Mouse (Mus musculus) mature B cell (primary cell): ENCODE data around the gene Gm17304.

Source experiments
- in situ Hi-C: fragments of 300-500 bp; cut with MboI; formaldehyde crosslinking; loops from 2 replicates; pipeline ENCODE4 v1.14.3; 2019

Gene Gm17304

DNA sequence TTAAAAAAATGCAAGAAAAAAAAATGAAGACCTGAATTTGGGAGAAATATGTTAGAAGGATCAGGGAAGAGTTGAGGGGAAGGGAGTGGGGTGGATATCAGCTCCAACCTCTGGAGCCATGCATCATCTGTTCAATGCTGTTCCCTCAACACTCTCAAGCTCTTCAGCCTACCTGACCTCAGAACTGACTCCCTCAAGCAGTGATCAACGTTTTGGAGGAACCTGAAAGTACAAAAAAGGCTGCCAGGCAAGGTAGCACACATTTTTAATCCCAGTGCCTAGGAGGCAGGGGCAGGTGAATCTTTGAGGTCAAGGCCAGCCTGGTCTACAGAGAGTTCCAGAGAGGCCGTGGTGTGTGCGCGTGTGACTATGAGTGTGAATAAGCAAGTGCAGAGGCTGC lies at the start of gene Gm17304:
Gene Gm17304 (plus strand): TSS at position 301 of the 400 bp plus-strand sequence.
- in situ Hi-C loops: no loop called here

- in situ Hi-C loops: no loop called here
Observed at GRCm38 (mm10) chr5:106560631-106561498, 48.0 kb upstream of the Gm17304 start.

DNA sequence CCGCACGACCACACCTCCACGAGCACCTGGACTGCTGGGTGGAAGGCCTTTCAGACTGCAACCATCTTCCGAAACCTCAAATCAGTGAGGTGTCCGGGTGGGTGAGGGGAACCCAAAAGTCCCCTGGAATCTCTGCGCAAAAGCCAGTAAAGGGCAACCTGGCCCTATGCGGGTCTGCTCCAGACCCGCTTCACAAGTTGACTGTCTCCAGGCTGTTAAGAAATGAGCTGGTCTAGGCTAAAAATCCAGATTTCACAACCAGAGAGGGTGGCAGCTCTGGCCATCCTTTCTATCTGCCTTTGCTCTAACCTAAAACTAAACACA lies 47.4 kb upstream of the Gm17304 start:
- in situ Hi-C loops: no loop called here

DNA sequence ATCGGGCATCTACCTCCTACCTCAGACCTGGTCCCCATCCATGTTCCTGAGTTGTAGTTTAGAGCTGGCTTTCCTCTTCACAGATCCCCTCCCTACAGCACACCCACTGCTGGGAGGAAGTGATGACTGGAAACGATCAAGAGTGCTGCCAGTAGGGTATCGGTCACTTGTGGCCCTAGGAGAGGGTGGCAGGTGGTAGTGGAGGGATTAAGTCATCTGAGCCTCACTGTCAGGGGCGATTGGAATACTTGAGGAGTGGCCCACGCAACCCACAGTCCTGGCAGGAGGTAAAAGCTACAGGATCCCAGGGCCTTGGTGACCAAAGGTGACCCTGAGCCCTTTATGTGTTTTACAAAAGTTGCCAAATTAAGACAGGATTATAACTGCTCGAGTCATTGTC lies 42.9 kb upstream of the Gm17304 start:
- in situ Hi-C loops: no loop called here

DNA sequence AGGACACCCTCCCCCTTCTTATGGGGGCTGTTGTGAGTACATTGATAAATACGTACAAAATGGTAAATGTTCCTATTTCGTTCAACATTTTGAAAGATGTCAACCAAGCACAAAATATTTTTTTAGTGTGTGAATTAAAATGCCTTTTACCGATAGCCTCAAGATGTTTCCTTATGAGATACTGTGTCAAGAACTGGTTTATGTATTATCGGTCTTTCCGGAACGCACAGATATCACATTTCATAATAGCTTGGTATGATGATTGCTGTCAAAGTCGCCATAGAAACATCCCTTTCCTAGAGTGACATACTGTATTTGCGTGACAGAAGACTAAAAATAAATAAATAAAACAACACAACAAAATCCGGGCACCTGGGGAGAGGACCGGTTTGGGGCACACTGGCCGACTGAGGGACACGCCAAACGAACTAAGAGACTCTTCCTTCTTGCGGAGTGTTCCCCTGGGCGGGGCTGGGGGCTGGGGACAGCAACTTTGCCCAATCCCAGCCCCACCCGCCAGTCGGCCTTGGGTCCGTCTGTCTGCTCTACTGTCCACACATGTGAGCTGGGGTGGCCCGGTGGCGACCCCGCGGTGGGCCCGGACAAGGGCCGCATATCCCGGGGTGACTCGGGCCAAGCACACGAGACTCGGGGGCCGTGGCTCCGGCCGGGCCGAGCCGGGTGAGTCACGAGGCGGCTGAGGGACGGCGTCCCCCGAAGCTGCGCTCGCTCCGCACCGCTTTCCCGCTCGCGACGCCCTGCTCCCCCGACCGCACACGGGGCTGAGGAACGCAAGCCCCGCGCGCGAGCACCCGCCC lies 34.9 kb upstream of the Gm17304 start:
- in situ Hi-C loops: no loop called here

DNA sequence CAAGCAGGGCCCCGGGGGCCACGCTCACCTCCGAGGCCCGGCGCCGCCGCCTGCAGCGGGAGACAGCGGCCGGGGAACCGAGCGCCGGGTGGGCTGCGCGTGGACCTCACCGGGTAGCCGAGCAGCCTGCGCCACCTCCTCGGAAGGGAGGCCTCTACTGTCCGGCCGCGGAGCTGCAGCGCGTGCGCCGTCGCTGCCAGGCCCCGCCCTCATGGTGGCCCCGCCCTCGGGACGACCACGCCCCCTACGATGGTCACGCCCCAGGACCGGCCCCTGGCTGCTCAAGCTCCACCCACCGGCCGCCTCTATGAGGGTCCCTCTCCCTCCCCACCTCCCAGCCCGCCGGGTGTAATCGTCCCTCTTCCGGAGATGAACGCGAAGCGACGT lies 34.3 kb upstream of the Gm17304 start:
- in situ Hi-C loops: no loop called here

GRCm38 (mm10) chr5:106575098-106575497 lies 33.8 kb upstream of the Gm17304 start:
- in situ Hi-C loops: no loop called here

GRCm38 (mm10) chr5:106577237-106577888 lies 31.5 kb upstream of the Gm17304 start:
- in situ Hi-C loops: no loop called here

DNA sequence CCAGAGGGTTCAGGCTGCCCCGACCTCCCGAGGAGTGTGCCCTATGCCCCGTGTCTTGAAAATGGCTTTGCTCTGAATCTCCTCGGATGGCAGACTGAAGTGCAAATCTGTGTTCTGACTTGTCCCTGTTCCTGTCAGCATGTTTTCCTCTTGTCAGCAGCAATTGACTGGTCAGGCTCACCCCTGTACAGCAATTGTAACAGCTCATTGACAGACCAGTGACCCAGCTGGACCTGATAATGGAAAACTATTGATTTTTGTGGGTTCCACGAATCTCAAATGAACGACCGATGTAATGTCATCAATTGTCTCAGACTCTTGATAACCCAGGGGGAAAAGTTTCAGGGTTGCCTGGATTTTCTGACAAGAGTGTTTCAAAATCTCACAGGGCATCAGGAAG lies 28.0 kb upstream of the Gm17304 start:
- in situ Hi-C loops: no loop called here

GRCm38 (mm10) chr5:106589006-106589405 lies 19.9 kb upstream of the Gm17304 start:
- in situ Hi-C loops: no loop called here

DNA sequence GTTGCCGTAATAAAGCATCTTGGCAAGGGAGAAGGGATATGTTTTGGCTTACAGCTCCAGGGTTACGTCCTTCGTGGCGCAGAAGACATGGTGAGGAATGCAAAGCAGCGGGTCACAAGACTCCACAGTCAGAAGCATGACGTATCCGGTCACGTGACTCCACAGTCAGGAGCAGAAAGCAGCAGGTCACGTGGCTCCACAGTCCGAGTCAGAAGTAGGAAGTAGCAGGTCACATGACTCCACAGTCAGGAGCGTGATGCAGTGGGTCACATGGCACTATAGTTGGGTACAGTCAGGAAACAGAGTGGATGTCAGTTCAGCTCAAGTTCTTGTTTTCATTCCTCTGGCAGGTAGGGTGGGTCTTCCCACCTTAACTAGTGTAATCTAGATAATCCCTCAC lies 19.2 kb upstream of the Gm17304 start:
- in situ Hi-C loops: no loop called here

DNA sequence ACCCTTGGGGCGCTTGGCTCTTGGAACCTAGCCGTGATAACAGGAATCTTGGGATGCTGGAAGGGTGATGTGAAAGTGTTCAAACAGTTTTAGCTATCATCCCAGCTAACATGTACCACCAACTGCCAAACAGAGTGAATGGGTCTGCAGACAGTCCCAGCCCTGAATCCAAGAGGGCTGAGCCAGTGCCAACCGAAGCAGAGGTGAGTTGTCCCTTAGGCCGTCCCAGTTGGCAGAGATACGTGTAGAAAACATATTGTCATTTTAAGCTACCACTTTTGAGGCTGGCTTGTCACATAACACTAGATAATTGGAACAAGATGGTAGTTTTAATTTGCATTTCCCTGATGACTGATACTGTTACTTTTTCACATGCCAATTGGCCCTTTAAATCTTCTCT lies 18.2 kb upstream of the Gm17304 start:
- in situ Hi-C loops: no loop called here

DNA sequence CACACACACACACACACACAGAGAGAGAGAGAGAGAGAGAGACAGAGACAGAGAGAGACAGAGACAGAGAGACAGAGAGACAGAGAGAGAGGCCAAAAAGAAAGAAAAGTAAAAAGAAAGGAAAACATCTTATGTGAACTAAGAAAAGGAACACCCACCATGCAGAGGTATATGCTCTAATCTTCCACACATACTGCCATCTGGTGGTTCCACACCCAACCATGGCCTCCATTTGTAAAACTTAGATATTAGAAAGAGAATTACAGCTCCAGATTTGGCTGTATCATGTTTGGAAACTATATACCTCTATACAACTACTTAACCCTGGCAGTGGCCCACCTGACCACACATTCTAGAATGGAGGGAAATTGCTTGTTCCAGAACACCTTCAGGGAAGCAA lies 14.5 kb upstream of the Gm17304 start:
- in situ Hi-C loops: no loop called here

GRCm38 (mm10) chr5:106597472-106597871 lies 11.4 kb upstream of the Gm17304 start:
- in situ Hi-C loops: no loop called here

- in situ Hi-C loops: no loop called here
Observed at GRCm38 (mm10) chr5:106599482-106599881, 9.4 kb upstream of the Gm17304 start.

DNA sequence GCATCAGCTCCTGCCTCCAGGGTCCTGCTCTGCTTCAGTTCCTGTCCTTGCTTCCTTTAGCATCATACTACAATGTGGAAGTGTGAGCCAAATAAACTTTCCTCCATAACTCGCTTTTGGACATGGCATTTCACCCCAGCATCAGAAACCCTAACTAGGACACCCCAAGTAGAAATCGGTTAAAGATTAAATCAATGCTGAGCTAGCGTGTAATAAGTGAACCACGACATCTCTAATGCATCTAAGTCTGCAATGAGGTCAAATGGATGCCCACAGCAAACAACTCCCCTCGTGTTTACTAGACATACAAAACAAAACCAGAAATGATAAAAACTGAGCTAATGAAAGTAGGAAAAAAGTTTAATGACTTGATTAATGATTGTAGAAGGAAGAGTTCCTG lies 4.5 kb upstream of the Gm17304 start:
- in situ Hi-C loops: no loop called here

GRCm38 (mm10) chr5:106605096-106605495 lies 3.8 kb upstream of the Gm17304 start:
- in situ Hi-C loops: no loop called here

DNA sequence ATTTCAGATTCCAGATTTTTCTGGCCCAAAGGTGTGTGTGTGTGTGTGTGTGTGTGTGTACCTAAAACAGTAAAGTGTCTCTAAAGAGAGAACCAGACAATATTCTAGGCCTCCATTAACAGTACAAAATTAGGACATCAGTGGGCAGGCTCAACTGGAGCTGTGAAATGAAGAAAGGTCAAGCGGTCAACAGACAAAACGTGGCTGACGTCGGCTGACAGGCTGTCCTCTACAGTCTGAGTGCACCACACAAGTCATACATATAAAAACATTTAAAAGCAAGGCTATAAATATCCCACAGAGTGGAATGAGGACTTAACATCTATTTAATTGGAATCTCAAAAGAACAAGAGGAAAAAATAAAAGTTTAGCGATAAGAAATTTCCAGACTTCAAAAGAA lies 1.8 kb upstream of the Gm17304 start:
- in situ Hi-C loops: no loop called here

- in situ Hi-C loops: no loop called here
Observed at GRCm38 (mm10) chr5:106612151-106612550, 3.3 kb downstream of the Gm17304 start.

DNA sequence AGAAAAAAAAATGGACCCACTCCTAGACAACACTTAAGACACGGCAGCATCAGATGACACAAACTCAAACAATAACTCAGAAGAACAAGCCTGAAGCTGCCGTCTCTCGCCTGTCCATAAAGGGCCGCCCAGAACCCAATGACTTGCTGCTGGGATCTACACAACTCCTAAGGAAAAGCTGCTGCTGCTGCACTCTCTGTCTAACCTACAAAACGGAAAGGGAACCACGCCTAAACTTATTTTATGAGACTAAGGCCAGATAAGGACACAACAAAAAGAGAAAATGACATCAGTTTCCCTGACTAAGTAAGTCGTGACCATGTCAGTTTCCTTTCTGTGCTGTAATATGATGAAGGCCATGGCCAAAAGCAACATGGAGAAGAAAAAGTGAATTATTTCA lies 5.7 kb downstream of the Gm17304 start:
- in situ Hi-C loops: no loop called here

GRCm38 (mm10) chr5:106615006-106615405 lies 6.1 kb downstream of the Gm17304 start:
- in situ Hi-C loops: no loop called here

- in situ Hi-C loops: no loop called here
Observed at GRCm38 (mm10) chr5:106620446-106620845, 11.5 kb downstream of the Gm17304 start.

DNA sequence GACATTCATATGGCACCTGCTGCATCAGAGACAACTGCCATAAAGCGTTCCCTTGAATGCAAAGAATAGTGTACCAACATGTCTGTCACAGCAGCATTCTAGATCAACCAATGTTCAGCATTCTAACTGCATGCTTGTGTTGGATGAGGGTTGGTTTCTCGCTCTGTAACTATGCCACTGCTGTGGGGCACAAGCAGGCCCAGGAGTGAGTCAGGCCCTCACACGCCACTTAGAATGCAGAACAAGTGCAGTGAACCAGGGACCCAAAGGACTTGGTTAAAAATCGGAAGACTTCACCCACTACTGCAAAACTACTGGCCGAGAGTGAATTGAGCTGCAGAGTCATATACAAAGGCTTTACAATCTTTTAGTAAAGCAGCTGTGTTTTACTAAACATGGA lies 13.3 kb downstream of the Gm17304 start:
- in situ Hi-C loops: no loop called here
